Mouse (Mus musculus): ENCODE measurements around the gene Tgds.
"Not testable (repeated sequence)": the region's sequence is repeated elsewhere in the genome, so short reads cannot be mapped to it uniquely, and the experiment has no call there.

Tgds gene

GRCm38 (mm10) chr14:118132642-118132977 is at the start of gene Tgds:
TSS of gene Tgds (minus strand) at chr14:118132755.
- peak; percentile 81 to 86 for DNase-seq (ENCODE audit: low read depth in 1 of 2, low spot score in 2 of 2)

- no peak for DNase-seq (ENCODE audit: low read depth in 1 of 2, low spot score in 2 of 2)
These were observed 48.2 kb upstream of the Tgds start for GRCm38 (mm10) chr14:118180711-118181177.

DNA sequence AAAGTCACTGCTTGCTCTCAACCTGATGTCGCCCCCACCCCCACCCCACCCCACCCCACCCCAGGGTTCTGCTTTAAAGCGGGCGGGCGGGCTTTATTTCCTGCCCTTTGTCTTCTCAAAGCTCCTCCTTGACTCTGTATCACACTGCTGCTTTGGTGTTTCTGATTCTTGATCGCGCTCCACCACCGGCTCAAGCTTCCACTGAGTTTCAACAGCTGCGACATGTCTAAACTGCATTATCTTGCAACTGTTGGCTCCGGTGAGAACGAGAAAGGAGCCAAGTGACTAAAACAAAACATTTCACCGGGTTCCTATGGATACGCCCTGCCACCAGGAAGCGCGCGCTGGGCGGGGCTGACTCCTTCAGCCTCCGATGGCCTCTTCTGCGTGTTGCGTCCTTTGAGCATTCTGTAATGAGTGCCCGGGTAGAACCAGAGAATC is 47.6 kb upstream of the Tgds start:
- DNase-seq (ENCODE audit: low read depth in 1 of 2, low spot score in 2 of 2), result peak; percentile 5 to 26

- no peak for DNase-seq (ENCODE audit: low read depth in 1 of 2, low spot score in 2 of 2)
These were observed 47.1 kb upstream of the Tgds start for GRCm38 (mm10) chr14:118179701-118180100.

DNA sequence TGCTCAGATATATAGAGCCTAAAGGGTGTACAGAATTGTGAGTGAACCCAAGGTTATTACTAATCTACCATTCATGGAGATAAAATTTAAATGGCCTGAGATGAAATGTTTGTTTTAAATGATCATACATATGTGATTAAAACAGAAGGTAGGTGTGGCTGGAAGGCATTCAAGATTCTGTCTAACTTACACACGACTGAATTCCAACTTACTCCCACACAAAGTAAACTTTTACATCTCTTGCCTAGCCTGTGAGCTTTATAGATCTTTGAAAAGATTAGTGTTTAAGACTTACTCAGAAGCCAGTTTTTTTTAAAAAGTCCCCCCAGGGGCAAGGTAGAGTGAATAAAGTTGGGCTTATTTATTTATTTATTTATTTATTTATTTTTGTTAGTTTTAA is 46.7 kb upstream of the Tgds start:
- no peak for DNase-seq (ENCODE audit: low read depth in 1 of 2, low spot score in 2 of 2)

GRCm38 (mm10) chr14:118175694-118176085 is 43.1 kb upstream of the Tgds start:
- no peak for DNase-seq (ENCODE audit: low read depth in 1 of 2, low spot score in 2 of 2)

GRCm38 (mm10) chr14:118175071-118175693 is 42.6 kb upstream of the Tgds start:
- no peak for DNase-seq (ENCODE audit: low read depth in 1 of 2, low spot score in 2 of 2)

- DNase-seq (ENCODE audit: low read depth in 1 of 2, low spot score in 2 of 2), result no peak
These were observed 41.1 kb upstream of the Tgds start for GRCm38 (mm10) chr14:118173590-118174203.

- DNase-seq (ENCODE audit: low read depth in 1 of 2, low spot score in 2 of 2), result no peak
These were observed 36.2 kb upstream of the Tgds start for GRCm38 (mm10) chr14:118168776-118169175.

GRCm38 (mm10) chr14:118162640-118163039 is 30.1 kb upstream of the Tgds start:
- DNase-seq (ENCODE audit: low read depth in 1 of 2, low spot score in 2 of 2), result no peak

GRCm38 (mm10) chr14:118161751-118162150 is 29.2 kb upstream of the Tgds start:
- DNase-seq (ENCODE audit: low read depth in 1 of 2, low spot score in 2 of 2), result no peak

DNA sequence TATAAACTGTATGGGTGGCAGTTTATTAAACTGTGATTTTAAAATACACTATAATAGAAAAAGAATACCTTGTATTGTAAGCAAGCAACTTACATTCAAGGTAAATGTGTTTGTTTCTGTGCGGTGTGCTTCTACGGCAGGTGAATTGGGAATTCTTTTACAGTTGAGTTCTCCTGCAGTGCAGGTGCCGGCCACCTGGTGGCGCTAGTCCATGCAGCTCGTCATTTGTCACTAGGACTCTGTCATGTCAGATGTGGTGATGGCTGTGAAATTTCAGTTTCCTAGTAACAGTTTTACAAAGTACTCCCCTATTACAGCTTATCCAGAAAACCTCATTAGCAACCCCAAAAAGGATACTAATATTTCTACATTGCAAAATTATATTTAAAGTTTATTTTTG is 24.6 kb upstream of the Tgds start:
- DNase-seq (ENCODE audit: low read depth in 1 of 2, low spot score in 2 of 2), result no peak

- no peak for DNase-seq (ENCODE audit: low read depth in 1 of 2, low spot score in 2 of 2)
These were observed 24.2 kb upstream of the Tgds start for GRCm38 (mm10) chr14:118156740-118157139.

DNA sequence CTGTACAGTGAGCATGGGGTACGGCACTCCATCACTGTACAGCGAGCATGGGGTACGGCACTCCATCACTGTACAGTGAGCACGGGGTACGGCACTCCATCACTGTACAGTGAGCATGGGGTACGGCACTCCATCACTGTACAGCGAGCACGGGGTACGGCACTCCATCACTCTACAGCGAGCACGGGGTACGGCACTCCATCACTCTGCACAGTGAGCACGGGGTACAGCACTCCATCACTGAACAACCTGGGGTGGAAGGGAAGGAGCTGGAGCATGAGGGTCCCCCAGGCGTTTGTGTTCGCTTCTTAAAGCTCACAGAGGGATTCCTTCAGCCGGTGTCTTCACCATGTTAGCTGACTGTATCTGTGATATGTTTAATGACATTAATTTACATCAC is 23.5 kb upstream of the Tgds start:
- DNase-seq (ENCODE audit: low read depth in 1 of 2, low spot score in 2 of 2), result not testable (repeated sequence)

DNA sequence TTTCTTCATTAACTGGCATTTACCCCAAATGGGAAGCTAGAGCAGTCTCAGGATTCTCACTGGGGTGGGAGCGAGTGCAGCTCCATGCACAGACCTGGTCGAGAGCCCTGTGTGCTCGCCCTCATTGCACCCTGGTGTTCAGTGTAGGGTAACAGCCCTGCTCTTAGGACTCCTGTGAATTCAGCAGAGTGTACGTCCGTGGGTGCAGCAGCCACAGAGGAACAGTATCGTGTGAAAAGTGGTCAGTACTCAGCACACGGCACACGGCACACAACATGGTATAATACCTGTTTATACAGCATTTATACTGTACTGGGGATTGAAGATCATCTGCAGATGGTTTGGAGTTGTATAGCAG is 19.7 kb upstream of the Tgds start:
- DNase-seq (ENCODE audit: low read depth in 1 of 2, low spot score in 2 of 2), result no peak

DNA sequence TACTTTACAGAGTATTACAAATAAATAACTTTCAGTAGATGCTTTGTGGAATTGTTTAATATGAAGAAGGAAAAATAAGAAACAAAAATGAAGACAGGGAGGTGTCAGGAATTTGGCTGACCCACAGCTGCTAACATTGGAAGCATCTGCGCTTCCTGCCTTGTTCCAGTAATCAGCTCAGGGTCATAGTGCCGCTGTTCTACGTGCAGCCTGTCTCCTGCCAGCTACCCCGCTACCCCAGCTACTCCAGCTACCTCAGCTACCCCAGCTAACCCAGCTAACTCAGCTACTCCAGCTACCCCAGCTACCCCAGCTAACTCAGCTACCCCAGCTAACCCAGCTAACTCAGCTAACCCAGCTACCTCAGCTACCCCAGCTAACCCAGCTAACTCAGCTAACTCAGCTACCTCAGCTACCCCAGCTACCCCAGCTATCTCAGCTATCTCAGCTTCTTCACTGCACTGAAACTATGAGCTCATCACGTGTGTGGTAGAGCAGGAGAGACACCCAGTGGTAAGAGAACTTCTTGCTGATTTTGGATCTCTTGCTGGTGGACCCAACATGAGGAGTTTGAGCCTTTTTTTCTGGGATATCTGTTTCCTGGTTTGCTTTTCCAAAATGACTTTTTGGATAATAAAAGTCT is 19.2 kb upstream of the Tgds start:
- no peak for DNase-seq (ENCODE audit: low read depth in 1 of 2, low spot score in 2 of 2)

- no peak for DNase-seq (ENCODE audit: low read depth in 1 of 2, low spot score in 2 of 2)
These were observed 18.3 kb upstream of the Tgds start for GRCm38 (mm10) chr14:118150656-118151551.

DNA sequence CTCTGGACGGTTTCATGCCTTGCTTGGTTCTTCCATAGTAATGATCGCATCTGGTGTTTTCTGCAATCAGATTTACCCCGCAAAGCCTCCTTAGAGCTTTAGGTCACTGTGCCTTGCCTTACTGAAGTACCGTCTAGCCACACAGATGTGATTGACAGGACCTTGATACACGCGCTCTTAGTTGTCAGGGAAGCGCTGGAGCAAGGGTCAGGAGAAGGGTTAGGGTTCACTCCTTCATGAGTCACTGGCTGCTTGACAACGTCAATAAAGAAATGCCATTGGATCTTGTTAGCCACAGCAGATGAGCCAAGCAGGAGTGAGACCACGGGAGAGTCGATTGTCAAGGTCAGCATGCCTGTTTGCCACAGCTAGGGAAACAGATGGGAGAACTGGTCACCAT is 16.0 kb upstream of the Tgds start:
- DNase-seq (ENCODE audit: low read depth in 1 of 2, low spot score in 2 of 2), result no peak

DNA sequence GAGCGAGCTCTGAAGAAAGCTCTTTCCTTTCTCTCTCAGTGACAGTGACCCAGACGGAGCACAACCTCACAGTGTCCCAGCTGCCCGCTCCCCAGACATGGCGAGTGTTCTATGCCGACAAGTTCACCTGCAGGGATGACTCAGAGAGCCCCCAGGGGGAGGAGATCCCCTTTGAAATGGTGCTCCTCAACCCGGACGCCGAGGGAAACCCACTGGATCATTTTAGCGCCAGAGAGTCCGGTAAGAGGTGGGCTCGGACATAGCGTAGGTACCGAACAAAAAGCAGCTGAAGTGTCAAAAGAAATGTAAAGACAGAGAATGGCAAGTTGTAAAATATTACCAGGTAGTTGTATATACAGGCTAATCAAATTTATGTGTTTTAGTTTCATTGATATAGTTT is 15.5 kb upstream of the Tgds start:
- no peak for DNase-seq (ENCODE audit: low read depth in 1 of 2, low spot score in 2 of 2)

DNA sequence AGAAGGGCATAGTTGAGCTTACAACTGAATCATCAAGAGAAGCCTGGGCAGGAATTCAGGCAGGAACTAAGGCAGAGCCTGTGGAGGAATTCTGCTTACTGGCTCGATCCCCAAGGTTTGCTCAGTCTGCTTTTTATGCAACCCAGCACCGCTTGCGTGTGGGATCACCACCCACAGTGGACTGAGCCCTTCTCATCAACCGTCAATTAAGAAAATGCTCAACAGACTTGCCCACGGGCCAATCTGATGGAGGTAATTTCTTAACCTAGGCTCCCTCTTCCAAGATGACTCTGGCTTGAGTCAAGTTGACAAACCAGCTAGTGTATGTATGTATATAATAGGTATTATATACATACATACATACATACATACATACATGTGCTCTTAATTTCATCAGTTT is 9.7 kb upstream of the Tgds start:
- no peak for DNase-seq (ENCODE audit: low read depth in 1 of 2, low spot score in 2 of 2)

DNA sequence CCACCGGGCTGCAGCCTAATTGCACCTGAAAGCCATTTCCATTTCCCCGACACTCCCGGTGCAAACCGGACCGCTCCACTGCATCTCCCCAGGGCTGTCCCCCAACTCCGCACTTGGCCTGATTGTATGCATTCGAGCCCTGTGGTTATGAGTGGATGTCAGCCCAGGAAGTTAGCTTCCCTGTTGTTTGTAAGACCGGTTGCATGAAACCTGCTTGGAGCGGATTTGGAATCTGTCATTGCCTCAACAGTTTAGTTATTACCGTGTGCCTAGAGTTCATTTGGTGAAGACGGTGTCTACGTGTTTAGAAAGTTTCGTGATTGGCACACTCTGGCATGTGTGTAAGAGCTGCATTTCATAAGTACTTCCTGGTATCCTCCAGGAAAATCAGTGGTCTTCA is 4.9 kb upstream of the Tgds start:
- peak in 1 of 2 experiments; percentile 3 for DNase-seq (ENCODE audit: low read depth in 1 of 2, low spot score in 2 of 2)
